Mouse (Mus musculus) bone marrow, adult 2 months (tissue): Measurements from ENCODE around the gene Serbp1. TPM values are rescaled to one million over a fixed set of nuclear protein-coding genes. Genes with fewer than 3 reads are reported as not detected.

Source experiments
- H3K27ac ChIP-seq: fragments of 200-500 bp; 2 replicates; pipeline ENCODE4 v1.5.1; 2012; ENCODE audit warnings: low read depth, mild to moderate bottlenecking, control low read depth, inconsistent platforms, low read length; ENCODE audit not compliant: control insufficient read depth, poor library complexity, insufficient read depth
- H3K4me1 ChIP-seq: fragments of 200-500 bp; 2 replicates; pipeline ENCODE4 v1.6.1; 2011; ENCODE audit warnings: low read length; ENCODE audit not compliant: control insufficient read depth, insufficient read depth
- H3K4me3 ChIP-seq: fragments of 200-500 bp; replicated peaks from 2 replicates; pipeline ENCODE3; 2011; ENCODE audit warnings: mild to moderate bottlenecking, low read depth, low read length, control low read depth; ENCODE audit not compliant: control insufficient read depth
- CTCF ChIP-seq: fragments of 200-500 bp; IDR thresholded peaks from 2 replicates; pipeline ENCODE4 v1.5.1; 2011; ENCODE audit warnings: low read length, control low read depth; ENCODE audit not compliant: control insufficient read depth, insufficient read depth
- POLR2A ChIP-seq: fragments of 200-500 bp; IDR thresholded peaks from 2 replicates; pipeline ENCODE4 v1.6.1; 2011; ENCODE audit warnings: low read depth, mild to moderate bottlenecking, control low read depth, low read length, borderline replicate concordance; ENCODE audit not compliant: control insufficient read depth
- WGBS: fragments of 180-500 bp; shearing (Covaris S2); methylation state at CpG from one replicate; pipeline ENCODE4 v1.1.7; 2018; 5-methylcytosine and 5-hydroxymethylcytosine counted together
- polyA plus RNA-seq: library from polyadenylated mRNA; stranded (reverse); fragments of >200 nt; gene quantifications from 2 replicates; pipeline ENCODE4 v1.2.4, GENCODE M21; 2011; ENCODE audit warnings: low replicate concordance; ENCODE audit not compliant: missing spikeins, insufficient read depth, insufficient read length

Serbp1 gene
- polyA plus RNA-seq, 1 experiment = 479 TPM

- Histone ChIP-seq H3K4me3 (no peak overlapping the region), H3K27ac (no peak overlapping the region), H3K4me1 (no peaks in the 10 kb centered on the region; the same call in 1 of the 2 replicates)
- WGBS = 78% methylated on average over 4 of the region's 4 CpGs
- TF ChIP-seq CTCF = no peak
- TF ChIP-seq POLR2A = no peak
Measured at GRCm38 (mm10) chr6:67226286-67226685, 11.7 kb upstream of the Serbp1 start.

- no peak overlapping the region for H3K27ac ChIP-seq
- 37% methylated on average over 18 of the region's 18 CpGs for WGBS
- H3K4me3 ChIP-seq = no peak overlapping the region
- H3K4me1 ChIP-seq = no peaks in the 10 kb centered on the region; the same call in 1 of the 2 replicates
- no peak for TF ChIP-seq CTCF
- no peak for TF ChIP-seq POLR2A
Measured at GRCm38 (mm10) chr6:67228459-67229107, 9.4 kb upstream of the Serbp1 start.

- no peak for TF ChIP-seq CTCF
- TF ChIP-seq POLR2A = no peak
- Histone ChIP-seq H3K27ac (no peak overlapping the region), H3K4me3 (no peak overlapping the region), H3K4me1 (no peaks in the 10 kb centered on the region; the same call in 1 of the 2 replicates)
- 30% methylated on average over 9 of the region's 9 CpGs for WGBS
Measured at GRCm38 (mm10) chr6:67229521-67229920, 8.5 kb upstream of the Serbp1 start.

GRCm38 (mm10) chr6:67229922-67230518 lies 8.0 kb upstream of the Serbp1 start:
- 47% methylated on average over 11 of the region's 11 CpGs for WGBS
- Histone ChIP-seq H3K4me1 (no peaks in the 10 kb centered on the region; the same call in 1 of the 2 replicates), H3K4me3 (no peak overlapping the region), H3K27ac (no peak overlapping the region)
- no peak for TF ChIP-seq POLR2A
- no peak for TF ChIP-seq CTCF

GRCm38 (mm10) chr6:67230950-67231349 lies 7.0 kb upstream of the Serbp1 start:
- Histone ChIP-seq H3K27ac (no peak overlapping the region), H3K4me1 (no peaks in the 10 kb centered on the region; the same call in 1 of the 2 replicates), H3K4me3 (no peak overlapping the region)
- no peak for TF ChIP-seq CTCF
- TF ChIP-seq POLR2A = no peak

GRCm38 (mm10) chr6:67235649-67236048 lies 2.3 kb upstream of the Serbp1 start:
- Histone ChIP-seq H3K4me1 (no peaks in the 10 kb centered on the region), H3K4me3 (no peak overlapping the region), H3K27ac (no peak overlapping the region)
- WGBS = 77% methylated on average over 3 of the region's 3 CpGs
- TF ChIP-seq CTCF (no peak), POLR2A (no peak)

GRCm38 (mm10) chr6:67236491-67237234 lies 1.3 kb upstream of the Serbp1 start:
- TF ChIP-seq CTCF = no peak
- TF ChIP-seq POLR2A = no peak
- H3K27ac ChIP-seq = no peak overlapping the region
- 83% methylated on average over 7 of the region's 7 CpGs for WGBS
- H3K4me3 ChIP-seq = no peak overlapping the region
- no peaks in the 10 kb centered on the region for H3K4me1 ChIP-seq

- Histone ChIP-seq H3K4me3 (no peak overlapping the region), H3K4me1 (no peaks in the 10 kb centered on the region), H3K27ac (no peak overlapping the region)
- TF ChIP-seq POLR2A = no peak
- no peak for TF ChIP-seq CTCF
- 90% methylated on average over 3 of the region's 3 CpGs for WGBS
Measured at GRCm38 (mm10) chr6:67241263-67241662, 3.3 kb downstream of the Serbp1 start.
